Mouse (Mus musculus) midbrain, postnatal 0 days (tissue): ENCODE results near the gene Sbk3. TPM values are rescaled to one million over a fixed set of nuclear protein-coding genes. Genes with fewer than 3 reads are reported as not detected.

ENCODE experiments used
- ATAC-seq: fragments of 200-750 bp; cut with Nextera tagmentation; 2 replicates; pipeline ENCODE4 v1.8.0; 2017; ENCODE audit warnings: moderate number of reproducible peaks, mild to moderate bottlenecking, moderate TSS enrichment, moderate library complexity; ENCODE audit not compliant: low FRiP score
- DNase-seq: peaks from one replicate; pipeline ENCODE4 v3.0.0-alpha.2; 2015; ENCODE audit warnings: low spot score
- H3K27ac ChIP-seq: fragments of 300-500 bp; sonication (generic); 2 replicates; pipeline ENCODE4 v1.5.1; 2014; ENCODE audit warnings: low read depth, mild to moderate bottlenecking, low read length, mixed read lengths
- H3K27me3 ChIP-seq: fragments of 300-500 bp; sonication (generic); 2 replicates; pipeline ENCODE4 v1.6.1; 2014; ENCODE audit warnings: low read length, control low read depth, mixed read lengths; ENCODE audit not compliant: insufficient read depth
- H3K36me3 ChIP-seq: fragments of 300-500 bp; sonication (generic); 2 replicates; pipeline ENCODE4 v1.6.1; 2014; ENCODE audit warnings: low read length, control low read depth, mixed read lengths; ENCODE audit not compliant: insufficient read depth
- H3K4me1 ChIP-seq: fragments of 300-500 bp; sonication (generic); 2 replicates; pipeline ENCODE4 v1.6.1; 2014; ENCODE audit warnings: mild to moderate bottlenecking, control low read depth, antibody characterized with exemption, low read length, mixed read lengths; ENCODE audit not compliant: insufficient read depth
- H3K4me2 ChIP-seq: fragments of 300-500 bp; sonication (generic); 2 replicates; pipeline ENCODE4 v1.6.1; 2014; ENCODE audit warnings: low read depth, mild to moderate bottlenecking, low read length, mixed read lengths; ENCODE audit not compliant: poor library complexity, severe bottlenecking
- H3K4me3 ChIP-seq: fragments of 300-500 bp; sonication (generic); 2 replicates; pipeline ENCODE4 v1.5.1; 2014; ENCODE audit warnings: low read depth, mild to moderate bottlenecking, low read length, moderate library complexity
- H3K9ac ChIP-seq: fragments of 300-500 bp; sonication (generic); replicated peaks from 2 replicates; pipeline ENCODE4 v1.6.1; 2014; ENCODE audit warnings: mild to moderate bottlenecking, low read length, moderate library complexity, mixed read lengths; ENCODE audit not compliant: poor library complexity, severe bottlenecking
- H3K9me3 ChIP-seq: fragments of 300-500 bp; sonication (generic); 2 replicates; pipeline ENCODE4 v1.6.1; 2016; ENCODE audit warnings: low read length, control low read depth
- CTCF ChIP-seq: IDR thresholded peaks from 2 replicates; pipeline ENCODE4 v1.5.1; 2016; ENCODE audit warnings: antibody characterized with exemption, mild to moderate bottlenecking
- WGBS: fragments of 180-500 bp; shearing (Covaris S2); extraction: QIAGEN DNeasy Blood & Tissue Kit; methylation state at CpG from one replicate; pipeline ENCODE4 v1.1.7; 2014; 5-methylcytosine and 5-hydroxymethylcytosine counted together
- polyA plus RNA-seq: library from polyadenylated mRNA; unstranded; fragments of >200 nt; fragmentation: Nextera tagmentation; extraction: Ambion mirVana; gene quantifications from 2 replicates; pipeline ENCODE4 v1.2.1, GENCODE M21; 2015
- total RNA-seq: library from RNA; depleted of rRNA; stranded (reverse); fragments of >200 nt; gene quantifications from 2 replicates; pipeline ENCODE4 v1.2.3, GENCODE M21; 2014

The Sbk3 gene
- total and polyA plus RNA-seq, 2 experiments from 2014 or later, result 0.46 to 0.49 TPM

DNA sequence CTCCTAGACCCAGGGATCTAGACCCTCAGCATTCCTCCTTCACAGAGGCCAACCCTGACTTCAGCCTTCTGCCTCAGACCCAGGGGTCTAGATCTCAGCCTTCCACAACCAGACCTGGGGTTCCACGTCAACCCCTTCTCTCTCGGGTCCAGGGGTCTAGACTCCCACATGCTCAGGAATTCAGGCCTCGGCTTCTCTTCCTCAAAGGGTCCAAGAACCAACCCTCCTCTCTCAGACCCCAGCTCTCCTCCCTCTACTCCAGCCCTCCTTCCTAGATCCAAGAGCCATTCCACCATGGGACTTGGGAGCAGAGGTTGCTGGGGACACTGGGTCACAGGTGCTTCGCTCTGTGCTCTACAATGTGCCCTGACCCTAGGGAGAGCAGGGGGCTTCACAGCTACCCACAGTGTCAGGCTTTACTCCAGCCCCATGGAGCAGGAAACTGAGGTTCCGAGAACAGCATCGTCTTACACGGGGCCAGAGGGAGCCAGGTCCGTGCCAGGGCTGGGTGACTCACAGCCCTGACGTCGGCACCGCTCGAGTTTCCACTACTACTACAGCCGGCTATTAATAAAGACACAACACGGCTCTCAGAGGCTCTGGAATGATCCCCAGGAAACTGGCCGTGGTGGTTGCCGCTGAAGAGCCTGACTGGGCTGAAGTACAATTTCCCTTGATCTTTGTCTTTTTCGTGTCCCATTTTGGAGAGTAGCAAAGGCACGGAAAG lies 1.5 kb upstream of the Sbk3 start:
- H3K9ac ChIP-seq, result no peak overlapping the region
- no peak for ATAC-seq
- no peak overlapping the region for H3K27ac ChIP-seq
- no peaks in the 10 kb centered on the region for H3K27me3 ChIP-seq
- TF ChIP-seq CTCF, result no peak
- no peaks in the 10 kb centered on the region for H3K36me3 ChIP-seq
- H3K4me1 ChIP-seq, result no peaks in the 10 kb centered on the region
- DNase-seq, result no peak
- H3K4me2 ChIP-seq, result no peak overlapping the region
- no peaks in the 10 kb centered on the region for H3K9me3 ChIP-seq
- H3K4me3 ChIP-seq, result no peak overlapping the region
- WGBS, result 79% methylated on average over 18 of the region's 18 CpGs

- Histone ChIP-seq H3K27me3 (no peaks in the 10 kb centered on the region), H3K4me3 (no peak overlapping the region), H3K27ac (no peak overlapping the region), H3K4me2 (no peak overlapping the region), H3K36me3 (no peaks in the 10 kb centered on the region), H3K4me1 (no peaks in the 10 kb centered on the region), H3K9ac (no peak overlapping the region), H3K9me3 (no peaks in the 10 kb centered on the region)
- TF ChIP-seq CTCF, result no peak
- no peak for ATAC-seq
- DNase-seq, result no peak
- WGBS, result 23% methylated on average over 7 of the region's 7 CpGs
Observed at GRCm38 (mm10) chr7:4971710-4972109, 742 bp upstream of the Sbk3 start.

DNA sequence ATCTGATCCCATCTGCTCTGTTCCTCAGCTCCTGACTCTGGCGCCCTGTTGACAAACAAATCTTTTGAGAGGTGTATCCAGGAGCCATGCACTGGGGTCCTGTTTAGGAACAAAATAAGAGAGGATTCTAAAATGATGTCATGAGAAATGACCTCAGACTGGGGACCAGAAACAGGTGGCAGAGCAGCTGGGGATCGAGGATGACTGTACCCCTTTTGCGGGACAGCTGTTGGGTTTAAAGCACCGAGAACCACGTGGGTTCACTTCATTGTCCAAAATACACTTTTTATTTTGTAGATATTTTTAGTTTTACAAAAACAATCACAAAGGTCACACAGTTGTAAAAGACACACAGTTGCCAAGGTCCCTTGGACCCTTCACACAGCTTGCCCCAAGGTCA lies 6.0 kb downstream of the Sbk3 start:
- Histone ChIP-seq H3K9ac (no peak overlapping the region), H3K36me3 (no peaks in the 10 kb centered on the region), H3K27me3 (no peaks in the 10 kb centered on the region), H3K27ac (no peak overlapping the region), H3K9me3 (no peaks in the 10 kb centered on the region), H3K4me2 (no peak overlapping the region), H3K4me3 (no peak overlapping the region), H3K4me1 (no peaks in the 10 kb centered on the region)
- no peak for ATAC-seq
- TF ChIP-seq CTCF, result no peak
- DNase-seq, result no peak
- 79% methylated on average over 5 of the region's 5 CpGs for WGBS

GRCm38 (mm10) chr7:4964272-4964671 lies 6.7 kb downstream of the Sbk3 start, which contains the start of gene Sbk2:
Gene Sbk2, minus strand, starts transcription at chr7:4964406.
- no peak within 1 kb of the TSS; the same call in 1 of the 2 replicates for H3K9ac ChIP-seq
- H3K27ac ChIP-seq, result no peak within 1 kb of the TSS
- DNase-seq, result peak; percentile 71
- 7% methylated on average over 10 of the region's 10 CpGs for WGBS
- no peaks in the 10 kb centered on the region for H3K27me3 ChIP-seq
- ATAC-seq, result peak; percentile 81
- no peak within 1 kb of the TSS for H3K4me3 ChIP-seq
- no peaks in the 10 kb centered on the region for H3K36me3 ChIP-seq
- H3K4me2 ChIP-seq, result peak within 1 kb of the TSS; percentile 26
- H3K9me3 ChIP-seq, result no peaks in the 10 kb centered on the region
- H3K4me1 ChIP-seq, result no peaks in the 10 kb centered on the region
- peak; percentile 79 for TF ChIP-seq CTCF

- H3K36me3 ChIP-seq, result no peaks in the 10 kb centered on the region
- no peak for TF ChIP-seq CTCF
- no peaks in the 10 kb centered on the region for H3K4me1 ChIP-seq
- DNase-seq (no peak), ATAC-seq (no peak)
- no peak overlapping the region for H3K4me3 ChIP-seq
- WGBS, result 80% methylated on average over 5 of the region's 5 CpGs
- no peak overlapping the region for H3K4me2 ChIP-seq
- no peaks in the 10 kb centered on the region for H3K9me3 ChIP-seq
- H3K27me3 ChIP-seq, result no peaks in the 10 kb centered on the region
- no peak overlapping the region for H3K9ac ChIP-seq
- no peak overlapping the region for H3K27ac ChIP-seq
Observed at GRCm38 (mm10) chr7:4963527-4963926, 7.4 kb downstream of the Sbk3 start.

DNA sequence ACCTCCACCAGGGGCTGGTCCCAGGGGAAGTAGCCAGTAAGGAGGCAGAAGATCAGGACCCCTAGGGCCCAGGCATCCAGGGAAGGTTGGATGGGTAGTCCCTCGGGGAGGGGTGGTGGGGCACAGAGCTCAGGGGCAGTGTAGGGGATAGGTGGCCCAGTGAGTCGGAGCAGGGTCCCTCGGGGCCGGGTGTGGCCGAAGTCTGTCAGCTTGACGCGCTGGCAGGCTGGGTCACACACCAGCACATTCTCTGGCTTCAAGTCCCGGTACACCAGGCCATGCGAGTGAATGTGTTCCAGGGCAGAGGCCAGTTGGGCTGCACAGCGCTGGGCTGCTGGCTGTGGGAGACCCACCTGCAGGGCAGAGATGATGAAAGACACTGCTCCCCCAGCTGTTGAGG lies 13.6 kb downstream of the Sbk3 start:
- Histone ChIP-seq H3K27ac (no peak overlapping the region), H3K9me3 (no peaks in the 10 kb centered on the region), H3K4me2 (no peak overlapping the region), H3K4me3 (no peak overlapping the region), H3K27me3 (no peaks in the 10 kb centered on the region), H3K36me3 (no peaks in the 10 kb centered on the region), H3K9ac (no peak overlapping the region), H3K4me1 (no peaks in the 10 kb centered on the region)
- DNase-seq (no peak), ATAC-seq (no peak)
- TF ChIP-seq CTCF, result no peak
- WGBS, result 84% methylated on average over 10 of the region's 10 CpGs
